Mouse (Mus musculus) gastrocnemius, adult 8-10 months (tissue): Measurements from ENCODE around the gene Mt2. TPM values are rescaled to one million over a fixed set of nuclear protein-coding genes. Genes with fewer than 3 reads are reported as not detected.
A peak's percentile ranks its signal among the peaks of the same experiment; 100 is the strongest.

Experiments used
- DNase-seq, 2 experiments: peaks; one replicate each; pipeline ENCODE4 v3.0.0; 2022; ENCODE audit warnings: low spot score in 2 of 2
- total RNA-seq, 4 experiments: library from RNA; stranded (reverse); gene quantifications; 2 replicates each; pipeline ENCODE4 v1.2.4; 2022

The Mt2 gene
- total RNA-seq, 4 experiments from 2014 or later, result 12.9 to 75.1 (median 15.1) TPM

DNA sequence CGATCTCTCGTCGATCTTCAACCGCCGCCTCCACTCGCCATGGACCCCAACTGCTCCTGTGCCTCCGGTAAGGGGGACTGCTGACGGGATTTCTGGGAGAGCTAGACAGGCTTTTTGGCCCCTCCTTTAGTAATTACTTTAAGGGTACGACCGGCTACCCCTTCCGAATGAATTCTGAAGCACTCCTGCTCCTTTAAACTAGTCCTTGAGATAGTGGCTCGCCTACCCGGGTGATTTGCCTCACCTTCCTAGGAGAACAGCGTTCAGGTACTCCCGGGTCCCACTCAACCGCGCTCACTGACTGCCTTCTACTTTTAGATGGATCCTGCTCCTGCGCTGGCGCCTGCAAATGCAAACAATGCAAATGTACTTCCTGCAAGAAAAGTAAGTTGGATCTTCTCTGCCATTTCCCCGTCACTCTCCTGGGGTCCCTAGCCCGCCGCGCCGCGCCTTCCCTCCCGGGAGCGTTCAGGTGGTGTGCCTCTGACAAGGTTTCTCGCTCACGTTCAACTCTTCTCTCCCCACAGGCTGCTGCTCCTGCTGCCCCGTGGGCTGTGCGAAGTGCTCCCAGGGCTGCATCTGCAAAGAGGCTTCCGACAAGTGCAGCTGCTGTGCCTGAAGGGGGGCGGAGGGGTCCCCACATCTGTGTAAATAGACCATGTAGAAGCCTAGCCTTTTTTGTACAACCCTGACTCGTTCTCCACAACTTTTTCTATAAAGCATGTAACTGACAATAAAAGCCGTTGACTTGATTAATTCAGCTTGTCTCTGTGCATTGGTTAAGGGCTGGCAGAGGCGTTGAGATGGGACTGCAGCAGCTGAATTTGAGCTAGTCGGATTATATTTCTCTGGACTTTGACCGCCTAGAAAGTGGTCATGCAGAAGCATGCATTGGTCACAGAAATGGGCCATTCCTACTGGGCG lies 607 bp downstream of the Mt2 start:
- DNase-seq, result no peak

- no peak for DNase-seq
Measured at GRCm38 (mm10) chr8:94173848-94174403, 1.5 kb downstream of the Mt2 start.

GRCm38 (mm10) chr8:94174619-94175213 lies 2.3 kb downstream of the Mt2 start:
- no peak for DNase-seq

DNA sequence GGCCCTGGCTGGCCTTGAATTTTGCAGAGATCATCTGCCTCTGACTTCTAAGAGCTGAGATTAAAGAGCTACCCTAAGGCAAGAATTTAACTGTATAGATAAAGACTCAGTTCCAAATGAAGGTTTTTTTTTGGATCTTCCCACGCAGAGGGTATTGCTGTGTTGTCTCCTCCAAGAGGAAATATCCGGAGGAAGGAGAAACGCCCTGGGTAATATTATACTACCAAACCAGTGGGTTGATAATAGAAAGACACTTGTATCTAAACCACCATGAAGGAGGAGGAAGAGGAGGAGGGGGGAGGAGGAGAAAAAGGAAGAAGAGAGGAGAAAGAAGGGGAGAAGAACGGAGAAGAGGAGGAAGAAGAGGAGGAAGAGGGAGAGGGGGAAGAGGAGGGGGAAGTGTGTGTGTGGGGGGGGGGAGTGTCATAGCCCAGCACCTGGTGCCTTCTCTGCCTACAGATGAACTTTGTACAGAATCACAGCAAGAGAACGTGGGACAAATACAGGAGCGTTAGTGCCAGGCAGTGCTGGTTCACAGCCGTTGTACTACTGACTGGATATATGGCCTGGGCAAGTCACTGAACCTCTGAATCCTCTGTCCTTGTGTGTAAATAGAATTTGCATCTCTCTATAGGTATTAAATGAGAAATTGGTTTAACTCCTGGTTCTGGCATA lies 5.4 kb downstream of the Mt2 start:
- DNase-seq, result no peak

DNA sequence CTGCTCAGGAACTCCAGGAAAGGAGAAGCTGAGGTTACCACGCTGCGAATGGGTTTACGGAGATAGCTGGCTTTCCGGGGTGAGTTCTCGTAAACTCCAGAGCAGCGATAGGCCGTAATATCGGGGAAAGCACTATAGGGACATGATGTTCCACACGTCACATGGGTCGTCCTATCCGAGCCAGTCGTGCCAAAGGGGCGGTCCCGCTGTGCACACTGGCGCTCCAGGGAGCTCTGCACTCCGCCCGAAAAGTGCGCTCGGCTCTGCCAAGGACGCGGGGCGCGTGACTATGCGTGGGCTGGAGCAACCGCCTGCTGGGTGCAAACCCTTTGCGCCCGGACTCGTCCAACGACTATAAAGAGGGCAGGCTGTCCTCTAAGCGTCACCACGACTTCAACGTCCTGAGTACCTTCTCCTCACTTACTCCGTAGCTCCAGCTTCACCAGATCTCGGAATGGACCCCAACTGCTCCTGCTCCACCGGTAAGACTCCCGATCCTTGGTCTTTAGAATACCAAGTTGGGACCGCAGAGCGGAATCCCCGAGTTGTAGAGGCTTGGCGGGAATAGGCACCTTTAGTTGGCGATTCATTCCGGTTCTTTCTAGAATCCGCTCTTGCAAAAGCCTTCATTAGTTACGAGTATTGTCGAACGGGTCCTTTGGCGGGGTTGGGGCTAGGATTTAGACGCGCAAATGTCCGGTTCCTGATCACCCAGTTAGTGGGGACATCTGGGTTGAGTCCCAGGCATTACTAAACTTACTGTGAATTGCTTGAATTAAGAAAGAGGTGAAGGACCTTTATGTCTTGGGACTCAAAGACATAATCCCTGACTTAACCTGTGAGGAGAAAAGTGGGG lies 6.6 kb downstream of the Mt2 start, which contains the start of gene Mt1:
Gene Mt1, plus strand, starts transcription at position 226 of the 856 bp plus-strand sequence.
- DNase-seq, result peak; percentile 87 to 88

DNA sequence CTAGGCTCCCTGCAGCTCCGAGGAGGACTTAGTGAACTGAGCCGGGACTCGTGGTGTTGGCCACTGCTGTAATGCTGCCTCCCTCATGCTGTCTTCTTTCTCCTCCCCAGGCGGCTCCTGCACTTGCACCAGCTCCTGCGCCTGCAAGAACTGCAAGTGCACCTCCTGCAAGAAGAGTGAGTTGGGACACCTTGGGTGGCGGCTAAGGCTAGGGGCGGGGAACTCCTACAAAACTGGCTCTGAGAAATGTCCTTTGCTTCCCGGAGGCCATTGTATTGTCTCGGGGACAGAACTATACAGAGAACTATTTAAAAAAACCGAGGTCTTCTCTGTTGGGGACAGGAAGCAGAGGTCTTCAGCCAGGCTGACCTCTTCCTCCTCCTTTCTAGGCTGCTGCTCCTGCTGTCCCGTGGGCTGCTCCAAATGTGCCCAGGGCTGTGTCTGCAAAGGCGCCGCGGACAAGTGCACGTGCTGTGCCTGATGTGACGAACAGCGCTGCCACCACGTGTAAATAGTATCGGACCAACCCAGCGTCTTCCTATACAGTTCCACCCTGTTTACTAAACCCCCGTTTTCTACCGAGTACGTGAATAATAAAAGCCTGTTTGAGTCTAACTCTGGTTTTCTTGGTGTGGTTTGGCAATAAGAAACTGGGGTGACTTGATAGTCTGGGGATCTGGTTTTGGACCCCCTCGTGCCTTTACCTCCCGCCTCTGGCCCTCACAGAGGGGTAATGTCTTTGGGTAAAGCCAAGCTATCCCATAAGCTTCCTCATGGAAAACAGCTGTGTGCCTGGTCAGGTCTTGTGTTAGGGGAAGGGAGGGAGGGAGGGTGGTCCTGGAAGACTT lies 7.5 kb downstream of the Mt2 start:
- no peak for DNase-seq

DNA sequence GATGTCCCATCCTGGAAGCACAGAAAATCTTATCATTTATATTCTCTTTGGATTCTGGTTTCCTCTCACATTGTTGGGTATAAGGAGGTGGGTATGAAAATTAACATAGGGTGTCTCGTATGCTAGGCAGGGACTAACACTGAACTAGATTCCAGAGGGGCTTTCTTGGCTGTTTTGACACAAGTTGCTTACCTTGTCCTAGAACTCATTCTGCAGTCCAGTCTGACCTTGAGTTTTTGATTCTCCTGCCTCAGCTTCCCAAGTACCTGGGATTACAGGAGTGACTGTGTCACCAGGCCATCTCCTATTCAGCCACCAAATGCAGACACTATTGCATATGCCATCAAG lies 8.1 kb downstream of the Mt2 start:
- no peak for DNase-seq

DNA sequence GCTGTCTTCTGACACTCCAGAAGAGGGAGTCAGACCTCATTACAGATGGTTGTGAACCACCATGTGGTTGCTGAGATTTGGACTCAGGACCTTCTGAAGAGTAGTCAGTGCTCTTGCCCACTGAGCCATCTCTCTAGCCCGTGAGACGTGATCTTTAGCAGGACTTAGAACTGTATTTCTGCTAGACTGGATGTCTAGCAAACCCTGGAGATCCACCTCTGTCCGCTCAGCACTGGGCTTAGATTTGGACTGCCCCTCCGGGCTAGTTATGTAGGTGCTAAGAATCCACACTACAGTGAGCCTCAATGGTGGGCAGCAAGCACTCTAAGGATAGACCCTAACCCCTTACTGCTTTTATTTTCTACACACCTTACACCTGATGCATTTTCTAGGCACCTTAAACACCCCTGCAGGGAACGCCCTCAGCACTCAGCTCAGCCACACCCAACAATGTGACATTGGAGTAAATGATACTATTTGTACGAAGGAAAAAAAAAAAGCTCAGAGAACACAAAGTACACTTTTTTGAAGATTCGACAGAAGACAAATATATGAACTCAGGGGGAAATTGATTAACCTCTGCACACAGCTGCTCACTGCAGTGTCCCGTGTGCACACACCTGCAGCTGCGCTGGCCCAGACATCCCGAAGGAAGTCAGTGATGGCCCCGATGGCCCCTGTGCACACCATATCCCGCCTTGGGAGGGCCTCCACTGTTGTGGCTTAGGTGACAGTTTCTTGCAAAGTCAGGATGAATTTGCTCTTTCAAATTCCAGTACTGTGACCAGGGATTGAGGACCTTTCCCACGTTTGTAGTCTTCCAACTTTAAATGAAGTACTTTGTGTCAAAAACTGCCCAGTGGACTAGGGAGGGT lies 9.8 kb downstream of the Mt2 start:
- DNase-seq, result no peak

DNA sequence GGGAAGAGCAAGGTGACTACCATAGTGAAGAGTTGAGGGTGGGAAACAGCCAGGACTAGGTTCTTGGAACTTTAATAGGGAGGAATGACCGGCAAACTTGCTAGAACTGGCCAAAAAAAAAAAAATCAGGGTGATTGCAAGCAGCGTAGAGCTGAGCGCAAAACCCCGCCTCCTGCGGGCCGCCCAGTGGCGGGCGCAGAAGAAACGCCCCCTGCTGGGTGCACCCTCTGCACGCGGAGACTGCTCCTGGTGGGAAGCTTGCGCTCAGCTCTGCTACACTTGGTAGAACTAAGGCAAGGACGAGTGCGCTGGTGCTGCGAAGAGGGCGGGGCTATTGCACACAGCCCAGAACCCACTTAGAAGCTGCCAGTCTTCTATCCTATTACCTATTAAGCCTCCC lies 10.7 kb downstream of the Mt2 start:
- DNase-seq, result peak; percentile 54 to 69

DNA sequence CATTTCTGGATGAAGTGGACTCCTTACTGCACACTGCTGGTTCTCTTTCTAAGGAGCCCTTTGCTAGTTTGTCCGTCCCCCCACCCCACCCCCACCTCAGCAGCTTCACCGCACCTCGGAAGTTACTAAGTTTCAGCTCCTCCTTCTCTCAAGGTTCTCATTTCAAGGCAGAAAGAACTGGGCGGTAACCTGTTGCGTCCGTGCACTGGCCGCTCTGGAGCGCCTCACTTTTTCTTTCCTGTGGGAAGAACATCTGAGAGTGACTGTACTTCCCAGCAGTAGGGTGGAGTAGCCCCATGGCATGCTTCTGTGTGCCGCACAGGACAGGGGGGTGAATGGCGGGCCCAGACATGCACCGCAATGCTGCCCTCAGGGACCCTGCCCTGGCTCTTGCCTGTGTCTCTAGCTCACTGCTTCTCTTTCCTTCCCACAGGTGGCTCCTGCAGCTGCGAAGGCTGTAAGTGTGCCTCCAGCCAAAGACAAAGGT lies 11.9 kb downstream of the Mt2 start:
- no peak for DNase-seq

- DNase-seq, result no peak
Measured at GRCm38 (mm10) chr8:94185791-94186190, 13.3 kb downstream of the Mt2 start.

DNA sequence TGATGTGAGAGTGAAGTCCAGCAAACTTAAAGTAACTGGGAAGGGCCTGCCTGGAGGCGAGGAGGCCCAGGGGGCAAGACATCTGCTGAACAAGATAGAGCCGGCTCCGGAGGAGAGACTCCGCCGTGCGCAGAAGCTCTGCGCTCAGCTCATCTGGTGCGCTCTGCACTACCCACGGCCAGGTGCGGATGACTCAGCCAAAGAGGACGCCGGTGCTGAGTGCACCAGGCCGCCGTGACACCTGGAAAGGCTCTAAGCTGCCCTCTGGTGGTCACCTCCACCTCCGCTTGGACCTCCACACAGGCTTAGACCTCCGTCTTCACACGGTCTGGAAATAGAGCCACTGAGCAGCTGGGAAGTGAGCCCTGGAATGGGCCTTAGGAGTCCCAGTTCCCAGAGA lies 14.1 kb downstream of the Mt2 start:
- peak; percentile 64 to 73 for DNase-seq

- DNase-seq, result no peak
Measured at GRCm38 (mm10) chr8:94187290-94188002, 15.0 kb downstream of the Mt2 start.

GRCm38 (mm10) chr8:94189275-94190031 lies 17.0 kb downstream of the Mt2 start:
- peak; percentile 35 to 44 for DNase-seq

GRCm38 (mm10) chr8:94191101-94191691 lies 18.7 kb downstream of the Mt2 start:
- DNase-seq, result peak; percentile 42 to 48

DNA sequence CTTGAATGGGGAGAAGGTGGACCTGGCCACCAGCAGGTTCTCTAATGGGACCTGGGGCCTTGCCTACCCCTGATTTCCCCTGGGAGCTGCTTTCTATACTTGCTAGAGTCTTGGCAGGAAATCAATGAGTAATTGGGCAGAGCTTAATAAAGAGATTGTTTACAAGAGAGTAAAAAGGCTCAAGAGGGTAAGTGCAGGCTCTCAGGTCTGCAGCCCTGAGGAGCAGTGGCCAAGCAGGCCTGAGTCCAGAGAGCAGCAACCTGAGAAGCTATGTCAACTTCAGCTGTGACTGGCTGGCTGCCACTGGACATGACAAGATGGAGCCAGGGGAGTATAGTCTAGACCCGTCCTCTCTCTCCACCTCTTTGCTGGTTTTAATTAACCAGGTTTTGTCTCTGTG lies 20.5 kb downstream of the Mt2 start:
- peak; percentile 33 to 67 for DNase-seq

- peak; percentile 13 to 22 for DNase-seq
Measured at GRCm38 (mm10) chr8:94194591-94195223, 22.2 kb downstream of the Mt2 start.
